Mouse (Mus musculus): ENCODE data around the gene Hhat. TPM values are rescaled to one million over a fixed set of nuclear protein-coding genes. Genes with fewer than 3 reads are reported as not detected.

Hhat gene
- polyA plus RNA-seq, 1 experiment from 2014 or later: 8.0 TPM

- H3K27me3 ChIP-seq (ENCODE audit: control insufficient read depth, insufficient read depth, low read length): no peaks in the 10 kb centered on the region
- ATAC-seq (ENCODE audit: low FRiP score) (no peak), DNase-seq (ENCODE audit: low spot score) (no peak)
- H3K36me3 ChIP-seq (ENCODE audit: control insufficient read depth, insufficient read depth, low read length): no peaks in the 10 kb centered on the region
- H3K9ac ChIP-seq (ENCODE audit: low read depth, low read length): no peak overlapping the region
- H3K27ac ChIP-seq (ENCODE audit: low read depth, low read length): no peak overlapping the region
- H3K4me1 ChIP-seq (replicated peaks; ENCODE audit: control insufficient read depth, insufficient read depth, low read length): no peaks in the 10 kb centered on the region; the same call in 1 of the 2 replicates
- H3K4me2 ChIP-seq (replicated peaks; ENCODE audit: low read depth, low read length): no peak overlapping the region
- H3K4me3 ChIP-seq (ENCODE audit: low read depth, low read length): no peak overlapping the region
- H3K9me3 ChIP-seq (ENCODE audit: control insufficient read depth, low read length): no peaks in the 10 kb centered on the region
These were observed 320.6 kb downstream of the Hhat start for GRCm38 (mm10) chr1:192450425-192450824.

- Histone ChIP-seq H3K4me1 (replicated peaks; ENCODE audit: control insufficient read depth, insufficient read depth, low read length) (no peaks in the 10 kb centered on the region; the same call in 1 of the 2 replicates), H3K27ac (ENCODE audit: low read depth, low read length) (no peak overlapping the region), H3K9me3 (ENCODE audit: control insufficient read depth, low read length) (no peaks in the 10 kb centered on the region), H3K27me3 (ENCODE audit: control insufficient read depth, insufficient read depth, low read length) (no peaks in the 10 kb centered on the region), H3K36me3 (ENCODE audit: control insufficient read depth, insufficient read depth, low read length) (no peaks in the 10 kb centered on the region), H3K4me3 (ENCODE audit: low read depth, low read length) (no peak overlapping the region), H3K4me2 (replicated peaks; ENCODE audit: low read depth, low read length) (no peak overlapping the region), H3K9ac (ENCODE audit: low read depth, low read length) (no peak overlapping the region)
- no peak for ATAC-seq (ENCODE audit: low FRiP score)
- 68% methylated on average over 4 of the region's 4 CpGs for WGBS
- no peak for DNase-seq (ENCODE audit: low spot score)
These were observed 321.3 kb downstream of the Hhat start for GRCm38 (mm10) chr1:192449572-192450351.

- ATAC-seq (ENCODE audit: low FRiP score): no peak
- H3K9ac ChIP-seq (ENCODE audit: low read depth, low read length): no peak overlapping the region
- H3K4me2 ChIP-seq (replicated peaks; ENCODE audit: low read depth, low read length): no peak overlapping the region
- no peak overlapping the region for H3K27ac ChIP-seq (ENCODE audit: low read depth, low read length)
- DNase-seq (ENCODE audit: low spot score): no peak
- H3K4me3 ChIP-seq (ENCODE audit: low read depth, low read length): no peak overlapping the region
- no peaks in the 10 kb centered on the region for H3K27me3 ChIP-seq (ENCODE audit: control insufficient read depth, insufficient read depth, low read length)
- no peaks in the 10 kb centered on the region for H3K36me3 ChIP-seq (ENCODE audit: control insufficient read depth, insufficient read depth, low read length)
- no peaks in the 10 kb centered on the region for H3K9me3 ChIP-seq (ENCODE audit: control insufficient read depth, low read length)
- 89% methylated on average over 1 of the region's 1 CpGs for WGBS
- no peaks in the 10 kb centered on the region for H3K4me1 ChIP-seq (replicated peaks; ENCODE audit: control insufficient read depth, insufficient read depth, low read length)
These were observed 322.5 kb downstream of the Hhat start for GRCm38 (mm10) chr1:192448512-192448911.

DNA sequence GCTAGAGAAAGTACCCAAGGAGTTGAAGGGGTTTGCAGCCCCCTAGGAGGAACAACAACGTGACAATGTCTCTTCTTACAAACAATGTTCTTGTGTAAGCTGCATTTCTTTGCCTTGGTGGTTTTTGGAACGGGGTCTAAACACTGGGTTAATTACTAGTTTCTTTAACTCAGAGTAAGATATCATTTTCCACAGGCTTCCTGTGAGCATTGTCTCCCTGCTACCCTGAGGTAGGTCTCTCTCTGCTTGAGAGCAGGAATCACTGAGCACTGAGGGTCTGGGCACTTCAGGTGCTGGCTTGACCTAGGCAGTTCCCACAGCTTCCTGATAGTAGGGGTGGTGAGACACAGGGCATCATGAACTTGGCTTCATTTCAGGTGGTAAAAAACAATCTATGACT is 323.4 kb downstream of the Hhat start:
- H3K27me3 ChIP-seq (ENCODE audit: control insufficient read depth, insufficient read depth, low read length): no peaks in the 10 kb centered on the region
- no peak for ATAC-seq (ENCODE audit: low FRiP score)
- no peaks in the 10 kb centered on the region for H3K36me3 ChIP-seq (ENCODE audit: control insufficient read depth, insufficient read depth, low read length)
- H3K4me1 ChIP-seq (replicated peaks; ENCODE audit: control insufficient read depth, insufficient read depth, low read length): no peaks in the 10 kb centered on the region
- no peaks in the 10 kb centered on the region for H3K9me3 ChIP-seq (ENCODE audit: control insufficient read depth, low read length)
- H3K4me2 ChIP-seq (replicated peaks; ENCODE audit: low read depth, low read length): no peak overlapping the region
- 71% methylated on average over 2 of the region's 2 CpGs for WGBS
- no peak for DNase-seq (ENCODE audit: low spot score)
- no peak overlapping the region for H3K27ac ChIP-seq (ENCODE audit: low read depth, low read length)
- no peak overlapping the region for H3K9ac ChIP-seq (ENCODE audit: low read depth, low read length)
- no peak overlapping the region for H3K4me3 ChIP-seq (ENCODE audit: low read depth, low read length)

Other genes with a start within 250 kb of the Hhat start
- 21.3 and 24.8 TPM in 2 replicates for gene Sertad4, start 84.5 kb upstream of the Hhat start, polyA plus RNA-seq (2014; fragmentation: Nextera tagmentation; extraction: Ambion mirVana)

All from hindbrain, embryonic 11.5 days (tissue).